Mouse (Mus musculus): ENCODE results near the gene Olfr1385.
"Not testable (repeated sequence)": the region's sequence is repeated elsewhere in the genome, so short reads cannot be mapped to it uniquely, and the experiment has no call there.

Gene Olfr1385

DNA sequence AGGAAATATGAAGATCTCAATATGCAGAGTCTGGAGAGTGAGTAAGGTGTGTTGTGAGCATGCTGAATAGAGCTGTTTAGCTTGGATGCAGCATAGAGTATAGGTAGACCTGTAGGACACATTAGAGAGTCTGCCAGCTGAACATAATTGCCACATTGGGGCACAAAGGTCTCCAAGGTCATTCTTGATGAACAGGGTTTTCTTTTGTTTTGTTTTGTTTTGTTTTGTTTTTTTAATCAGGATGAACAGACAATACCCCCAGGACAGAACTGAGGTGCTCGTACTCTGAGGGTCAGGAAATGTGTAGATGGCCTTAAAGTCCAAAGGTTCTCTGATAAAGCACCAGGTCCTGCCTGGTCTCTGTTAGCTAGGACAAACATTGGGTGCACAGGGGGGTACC is at the start of gene Olfr1385:
Gene Olfr1385, plus strand, starts transcription at position 301 of the 400 bp plus-strand sequence.
- not testable (repeated sequence) for DNase-seq

DNA sequence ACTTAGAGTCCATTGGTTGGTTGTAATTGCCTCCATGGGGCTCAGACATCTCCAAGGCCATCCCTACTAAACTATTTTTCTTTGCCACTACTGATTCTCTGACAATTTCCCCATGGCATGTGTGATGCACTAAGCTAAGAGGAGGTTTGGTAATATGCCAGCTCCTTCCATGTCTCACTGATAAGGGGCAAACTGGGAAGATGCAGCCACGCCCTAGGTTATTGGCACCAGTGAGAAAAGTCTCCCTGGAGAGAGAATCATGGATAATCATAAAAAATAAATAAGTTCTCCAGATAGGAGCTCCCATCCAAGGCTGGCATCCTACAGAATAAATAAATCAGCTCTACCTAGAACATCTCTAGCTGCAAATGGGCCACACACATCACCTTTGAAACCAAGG is 33.8 kb upstream of the Olfr1385 start, which contains the start of gene Olfr1387:
Gene Olfr1387, plus strand, starts transcription at position 301 of the 400 bp plus-strand sequence.
- DNase-seq: no peak

DNA sequence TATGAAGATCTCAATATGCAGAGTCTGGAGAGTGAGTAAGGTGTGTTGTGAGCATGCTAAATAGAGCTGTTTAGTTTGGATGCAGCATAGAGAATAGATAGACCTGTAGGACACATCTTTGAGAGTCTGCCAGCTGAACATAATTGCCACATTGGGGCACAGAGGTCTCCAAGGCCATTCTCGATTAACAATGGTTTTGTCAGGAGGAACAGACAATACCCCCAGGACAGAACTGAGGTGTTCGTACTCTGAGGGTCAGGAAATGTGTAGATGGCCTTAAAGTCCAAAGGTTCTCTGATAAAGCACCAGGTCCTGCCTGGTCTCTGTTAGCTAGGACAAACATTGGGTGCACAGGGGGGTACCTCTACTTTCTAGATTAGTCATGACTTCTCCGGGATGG is 24.1 kb upstream of the Olfr1385 start, which contains the start of gene Olfr1386:
Gene Olfr1386, plus strand, starts transcription at position 301 of the 400 bp plus-strand sequence.
- not testable (repeated sequence) for DNase-seq

DNA sequence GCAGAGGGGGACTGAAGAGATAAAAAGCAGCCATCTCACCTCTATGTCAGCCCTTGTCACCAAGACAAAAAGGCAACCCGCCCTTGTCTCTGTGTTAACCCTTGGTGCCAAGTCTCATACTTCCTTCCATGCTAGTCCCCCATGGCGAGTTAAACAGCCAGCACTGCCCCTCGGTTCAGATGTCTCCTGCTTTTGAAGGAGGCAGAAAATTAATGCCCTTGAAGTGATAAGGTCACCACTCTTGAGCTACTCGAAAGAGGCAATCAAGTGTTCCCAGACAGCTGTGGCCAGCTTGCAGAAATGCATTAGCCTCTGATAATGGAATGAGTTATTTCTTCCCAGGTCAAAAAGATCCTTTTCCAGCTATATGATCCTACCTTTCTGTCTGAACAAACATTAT is 2.9 kb upstream of the Olfr1385 start:
- DNase-seq: no peak

DNA sequence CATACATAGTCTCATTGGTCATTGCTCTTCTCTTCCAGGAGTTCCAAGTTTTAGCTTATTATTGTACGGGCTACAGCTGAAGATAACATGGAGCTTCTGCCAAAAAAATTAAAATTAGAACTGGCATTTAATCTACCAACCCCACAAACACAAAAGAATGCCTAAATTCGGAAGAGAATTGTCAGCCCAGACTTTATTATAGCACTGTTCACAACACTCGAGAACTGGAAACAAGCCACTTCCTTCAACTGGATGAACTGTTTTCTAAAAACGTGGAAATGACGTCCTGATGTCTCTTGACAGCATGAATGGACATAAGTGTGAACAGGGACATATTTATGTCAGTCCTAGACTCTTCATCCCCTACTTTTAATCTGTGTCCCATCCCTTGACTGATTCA is 29.2 kb downstream of the Olfr1385 start:
- DNase-seq: no peak

DNA sequence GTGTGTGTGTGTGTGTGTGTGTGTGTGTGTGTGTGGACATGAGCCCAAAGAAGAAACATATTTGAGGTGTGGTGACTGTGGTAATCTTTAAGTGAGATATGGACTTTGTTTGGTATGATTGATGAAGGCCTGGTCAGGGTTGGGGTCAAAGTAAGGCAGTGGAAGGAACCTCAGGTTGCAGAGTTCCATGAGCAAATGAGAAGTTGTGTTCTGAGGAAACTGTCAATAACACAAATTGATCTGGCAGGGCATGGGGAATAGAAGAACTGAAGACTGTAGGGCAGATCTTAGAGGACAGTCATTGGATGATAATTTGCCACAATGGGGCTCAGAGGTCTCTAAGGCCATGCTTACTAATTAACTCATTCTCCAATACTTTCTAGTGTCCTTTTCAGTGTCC is 30.5 kb downstream of the Olfr1385 start, which contains the start of gene Olfr1383:
Gene Olfr1383, plus strand, starts transcription at position 301 of the 400 bp plus-strand sequence.
- DNase-seq: no peak

DNA sequence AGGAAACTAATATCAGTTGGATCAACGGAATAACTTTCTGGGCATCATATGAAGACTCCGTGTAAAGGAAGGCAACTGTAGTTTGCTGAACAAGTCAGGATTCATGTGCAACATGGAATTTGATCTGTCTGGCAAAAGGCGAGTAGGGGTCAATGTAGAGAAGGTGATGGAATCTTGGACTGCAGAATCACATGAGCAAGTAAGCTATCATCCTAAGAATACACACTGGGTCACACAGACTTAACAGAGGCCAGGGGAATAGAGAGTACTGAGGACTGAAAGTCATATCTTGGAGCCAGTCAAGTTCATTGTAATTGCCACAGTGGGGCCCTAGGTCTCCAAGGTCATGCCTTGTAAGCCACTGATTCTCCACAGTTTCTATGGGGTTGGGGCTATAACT is 39.1 kb downstream of the Olfr1385 start, which contains the start of gene Olfr1382:
Gene Olfr1382, plus strand, starts transcription at position 301 of the 400 bp plus-strand sequence.
- no peak for DNase-seq

DNA sequence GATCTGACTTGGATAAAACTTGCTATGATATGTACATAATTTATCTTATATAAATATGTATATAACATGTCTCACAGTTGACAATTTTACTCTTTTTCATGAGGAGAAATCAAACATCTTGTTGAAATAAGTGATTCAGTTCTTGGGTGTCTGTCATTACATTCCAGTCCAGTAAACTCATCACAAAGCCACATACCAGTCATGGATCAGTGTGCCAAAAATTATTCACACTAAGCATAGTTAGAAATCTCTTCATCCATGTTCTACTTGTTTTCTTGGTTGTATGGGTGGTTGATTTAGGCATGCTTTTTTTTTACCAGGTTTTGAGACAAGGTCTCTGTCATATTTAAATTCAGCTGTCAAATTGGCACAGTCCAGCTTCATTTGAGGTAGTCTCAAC is 43.9 kb downstream of the Olfr1385 start:
- no peak for DNase-seq

DNA sequence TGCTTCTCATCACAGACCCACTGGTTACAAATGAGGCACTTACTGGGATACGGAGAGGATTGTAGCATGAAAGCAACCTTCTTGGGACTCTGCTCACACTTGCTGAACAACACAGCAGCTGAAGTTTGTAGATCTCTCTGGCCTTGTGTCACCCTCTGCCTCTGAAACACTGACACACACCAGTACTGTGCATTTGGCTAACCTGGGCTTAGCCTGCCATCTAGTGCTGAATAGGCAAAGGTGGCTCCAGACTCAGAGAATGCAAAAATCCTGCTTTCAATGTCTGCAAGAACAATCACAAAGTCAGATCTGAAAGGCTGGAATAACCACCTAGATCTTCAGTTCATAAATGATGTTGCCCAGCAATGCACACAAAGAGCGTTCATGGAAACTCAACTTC is 47.8 kb downstream of the Olfr1385 start:
- peak in 1 of 2 experiments; percentile 13 for DNase-seq

DNA sequence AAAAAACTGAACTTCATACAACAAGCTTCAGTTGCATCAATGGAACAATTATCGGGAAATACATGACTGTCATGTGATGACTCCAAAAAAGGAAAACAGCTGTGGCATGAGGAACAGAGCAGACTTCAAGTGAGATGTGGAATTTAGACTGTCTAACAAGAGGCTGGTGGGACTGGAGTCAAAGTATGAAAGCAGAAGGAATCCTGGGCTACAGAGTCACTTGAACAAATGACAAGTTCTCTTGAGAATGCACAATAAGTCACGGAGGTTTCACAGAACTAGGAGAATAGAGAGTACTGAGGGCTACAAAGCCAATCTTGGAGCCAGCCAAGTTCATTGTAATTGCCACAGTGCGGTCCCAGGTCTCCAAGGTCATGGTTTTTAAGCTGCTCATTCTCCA is 54.3 kb downstream of the Olfr1385 start, which contains the start of gene Olfr1381:
Gene Olfr1381, plus strand, starts transcription at position 301 of the 400 bp plus-strand sequence.
- DNase-seq: not testable (repeated sequence)

Data from cerebellum, postnatal 10 days (tissue).